Mouse (Mus musculus): ENCODE measurements around the gene Txndc2.

Gene Txndc2

DNA sequence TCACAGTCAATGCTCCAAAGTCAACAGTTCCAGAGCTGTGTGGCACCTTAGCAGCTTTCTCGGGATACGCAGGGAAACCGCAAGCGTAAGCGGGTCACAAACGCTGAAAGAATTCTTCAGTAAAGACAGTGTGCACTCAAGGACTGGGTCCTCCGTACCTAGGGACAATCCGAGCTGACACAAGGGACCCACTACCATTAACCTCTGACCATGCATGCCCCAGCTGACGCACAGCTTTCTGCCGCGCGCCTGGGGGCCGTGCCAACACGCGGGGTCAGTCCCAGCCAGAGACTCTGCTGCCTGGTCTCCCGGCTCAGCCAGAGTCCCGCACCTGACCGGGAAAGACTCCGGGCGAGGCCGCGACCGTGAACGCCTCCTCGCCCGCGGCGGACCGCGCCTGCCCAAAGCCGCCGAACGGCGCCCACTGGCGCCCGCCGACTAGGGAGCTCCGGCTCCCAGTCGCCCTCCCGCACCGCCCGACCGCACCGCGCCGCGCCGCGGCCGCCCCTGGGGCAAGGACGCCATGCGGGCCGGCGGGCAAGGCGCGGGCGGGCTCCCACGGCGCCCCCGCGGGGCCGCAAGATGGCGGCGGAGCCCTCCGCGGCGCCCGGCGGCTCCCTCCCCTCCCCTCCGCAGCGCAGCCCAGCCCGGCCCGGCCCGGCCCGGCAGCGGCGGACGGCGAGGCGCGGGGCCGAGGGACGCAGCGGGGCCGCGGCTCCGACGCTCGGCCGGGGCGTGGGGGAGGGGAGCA lies 29.4 kb downstream of the Txndc2 start:
- DNase-seq (ENCODE audit: extremely low spot score), result peak; percentile 55

DNA sequence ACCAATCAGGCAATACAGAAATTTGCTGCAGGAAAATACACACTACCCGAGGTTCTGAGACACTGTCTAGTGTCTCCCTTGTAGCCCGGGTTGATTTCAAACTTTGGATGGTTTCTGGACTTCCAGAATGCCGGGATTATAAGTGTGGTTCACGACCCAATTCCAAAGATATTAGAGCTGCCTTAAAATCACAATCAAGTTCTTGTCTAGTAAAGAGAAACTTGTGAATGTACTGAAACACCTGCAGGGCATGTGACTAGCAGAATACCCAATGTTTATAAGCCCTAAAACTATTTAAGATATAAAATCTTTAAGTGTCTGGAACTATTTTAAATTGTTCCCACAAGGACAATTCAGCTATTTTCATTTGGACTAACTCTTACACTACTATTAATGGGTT lies 30.2 kb downstream of the Txndc2 start:
- DNase-seq (ENCODE audit: extremely low spot score), result no peak

DNA sequence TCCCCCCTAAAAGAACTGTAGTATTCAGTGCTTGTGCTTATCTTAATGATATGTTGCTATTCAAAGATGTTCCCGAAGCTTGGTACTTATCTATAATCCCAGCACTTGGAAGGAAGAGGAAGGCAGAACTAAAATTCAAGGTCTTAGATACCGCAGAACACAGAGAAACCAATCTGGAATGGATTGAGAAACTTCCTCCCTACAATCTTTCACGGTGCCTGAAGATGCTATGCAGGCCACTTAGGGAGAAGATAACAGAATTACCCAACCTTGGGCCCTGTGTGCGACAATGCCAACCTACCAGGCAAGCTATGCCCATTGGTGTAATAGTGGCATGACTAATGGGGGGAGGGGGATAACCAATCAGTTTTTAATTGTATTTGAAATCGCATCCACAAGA lies 33.2 kb downstream of the Txndc2 start:
- no peak for DNase-seq (ENCODE audit: extremely low spot score)

DNA sequence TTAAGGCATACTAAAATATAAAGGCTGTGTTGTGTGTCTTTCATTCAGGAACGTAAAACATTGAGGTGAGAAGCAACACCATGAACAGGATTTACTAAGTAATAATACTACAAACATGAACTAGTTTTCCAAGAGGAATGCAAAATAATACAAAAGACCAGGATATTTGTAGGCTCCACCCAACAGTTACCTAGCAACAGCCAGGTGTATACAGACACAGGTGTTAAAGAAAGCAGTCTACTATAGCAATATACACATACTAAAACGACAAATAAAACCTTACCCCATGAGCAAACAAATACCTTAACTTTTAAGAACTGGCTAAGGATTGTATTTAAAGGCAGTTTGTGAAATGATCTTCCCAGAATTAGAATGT lies 33.7 kb downstream of the Txndc2 start:
- no peak for DNase-seq (ENCODE audit: extremely low spot score)

DNA sequence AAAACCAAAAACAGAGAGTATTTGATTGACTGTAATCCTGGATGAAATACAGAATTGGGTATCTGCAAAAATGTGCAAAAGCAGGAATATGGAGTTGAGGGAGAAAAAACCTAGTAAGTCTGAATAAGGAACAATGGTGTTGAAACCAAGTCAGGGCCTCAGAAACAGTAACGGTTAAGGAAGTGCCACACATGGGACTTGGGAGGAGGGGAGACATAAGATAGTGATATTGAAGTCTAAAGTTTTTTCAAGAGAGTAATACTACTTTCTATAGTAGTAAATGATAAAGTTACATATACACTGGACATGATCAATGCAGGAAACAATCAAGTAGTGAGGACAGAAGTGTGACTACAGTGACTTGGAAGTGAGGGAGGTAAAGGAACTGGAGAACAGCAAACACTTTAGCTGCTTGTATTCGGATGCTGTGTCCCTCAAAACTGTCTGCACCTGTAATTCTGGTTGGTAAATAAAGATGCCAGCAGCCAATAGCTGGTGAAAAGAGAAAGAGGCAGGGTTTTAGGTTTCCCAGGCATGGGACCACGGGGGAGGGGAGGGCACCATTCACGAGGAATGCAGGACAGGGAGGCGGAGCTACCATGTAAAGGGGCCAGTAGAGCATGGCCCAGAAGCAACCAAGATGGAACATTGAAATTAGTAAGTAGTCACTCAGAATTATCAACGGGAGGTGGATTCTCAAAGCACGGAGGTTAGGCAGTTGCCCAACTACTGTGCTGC lies 34.2 kb downstream of the Txndc2 start:
- no peak for DNase-seq (ENCODE audit: extremely low spot score)

DNA sequence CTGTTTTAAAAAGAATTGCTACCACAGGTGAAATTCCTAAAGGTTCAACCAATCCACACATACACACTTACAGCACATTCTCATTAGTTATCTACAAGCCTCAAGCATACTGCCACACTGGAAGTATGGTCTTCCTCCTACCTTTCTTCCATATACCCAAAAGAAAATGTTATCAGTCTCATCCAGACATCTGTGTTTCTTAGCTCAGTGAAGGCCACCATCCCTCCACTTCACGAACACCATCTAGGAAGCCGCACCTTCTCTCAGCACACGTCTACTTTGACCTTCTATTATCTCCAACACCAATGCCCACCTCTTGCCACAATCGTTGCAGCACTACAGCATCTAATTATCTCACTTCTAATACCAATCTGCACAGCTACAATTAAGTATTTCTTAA lies 36.0 kb downstream of the Txndc2 start:
- DNase-seq (ENCODE audit: extremely low spot score), result no peak

DNA sequence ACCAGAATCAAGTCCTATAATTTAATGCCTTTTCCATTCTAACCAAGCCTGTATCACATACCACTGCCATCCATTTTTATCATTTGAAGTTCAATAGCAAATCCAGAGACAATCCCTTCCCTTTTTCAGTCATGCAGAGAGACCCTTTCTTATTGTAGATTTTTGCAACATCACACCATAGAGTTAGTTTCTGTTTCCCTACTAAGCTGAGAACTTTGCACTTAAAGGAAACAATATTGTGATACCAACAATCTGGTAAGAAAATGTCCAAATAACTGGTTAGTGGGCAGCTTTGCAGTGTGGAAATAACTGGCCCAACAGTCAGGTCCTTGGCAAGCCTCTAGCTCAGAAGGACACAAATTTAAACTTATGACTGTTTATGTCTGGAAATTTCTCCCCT lies 37.1 kb downstream of the Txndc2 start:
- DNase-seq (ENCODE audit: extremely low spot score), result no peak

DNA sequence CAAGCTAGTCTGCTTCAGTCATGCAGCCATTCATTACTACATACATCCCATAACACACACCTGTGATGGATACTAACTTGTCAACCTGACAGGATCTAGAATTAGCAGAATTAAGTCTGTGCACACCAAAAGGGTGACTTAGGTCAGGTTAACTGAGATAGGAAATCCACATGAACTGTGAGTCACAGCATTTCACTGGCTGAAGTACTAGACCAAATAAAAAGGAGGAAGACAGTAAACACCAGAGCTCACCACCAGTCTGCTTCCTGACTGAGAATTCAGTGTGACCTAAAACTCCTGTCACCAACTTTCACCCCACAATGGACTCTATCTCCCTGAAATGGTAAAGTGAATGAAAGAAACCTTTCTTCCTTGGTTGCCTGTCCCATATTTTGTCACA lies 37.7 kb downstream of the Txndc2 start:
- DNase-seq (ENCODE audit: extremely low spot score), result no peak

DNA sequence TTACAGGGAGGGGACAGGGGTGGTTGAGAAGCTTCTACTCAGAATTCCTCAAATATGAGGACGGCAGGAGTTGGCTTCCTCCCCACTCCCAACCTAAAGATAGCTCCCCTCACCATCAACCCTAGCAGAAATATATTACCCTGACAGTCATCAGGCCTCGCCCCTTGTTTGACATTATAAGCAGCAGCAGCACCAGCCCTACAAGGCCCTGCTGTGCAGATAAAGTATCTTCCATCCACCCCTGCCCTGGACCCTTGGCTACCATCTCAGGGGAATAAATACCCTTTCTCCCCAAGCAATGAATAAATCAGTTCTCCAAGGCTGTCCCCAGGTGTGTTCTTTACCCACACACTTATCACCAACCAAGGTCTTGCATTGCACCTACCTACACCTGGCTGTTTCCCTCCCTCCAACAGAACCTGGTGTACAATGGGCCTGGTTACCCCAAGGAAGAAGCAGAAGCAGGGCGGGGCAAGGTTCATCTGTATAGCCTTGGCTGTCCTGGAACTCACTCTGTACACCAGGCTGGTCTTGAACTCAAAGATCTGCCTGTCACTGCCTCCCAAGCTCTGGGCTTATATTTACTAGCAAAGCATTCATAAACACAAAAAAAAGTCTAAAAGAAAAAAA lies 44.0 kb downstream of the Txndc2 start:
- DNase-seq (ENCODE audit: extremely low spot score), result no peak

DNA sequence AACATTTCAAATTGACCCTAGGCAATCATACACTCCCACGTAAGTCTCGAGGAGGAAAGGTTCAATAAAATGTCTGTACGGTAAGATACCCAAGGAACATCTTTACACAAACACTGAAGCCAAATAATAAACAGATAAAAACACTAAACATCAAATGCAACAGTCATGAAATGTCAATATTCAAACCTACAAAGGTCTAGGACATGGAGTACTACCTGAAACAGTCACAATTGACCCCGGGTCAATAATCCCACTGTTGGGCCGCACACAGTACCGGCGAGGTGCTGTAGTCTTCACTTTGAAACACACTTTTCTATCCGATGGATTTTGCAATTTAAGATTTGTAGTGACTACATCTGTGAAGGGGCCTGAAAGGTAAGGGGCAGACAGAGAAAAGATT lies 47.3 kb downstream of the Txndc2 start:
- DNase-seq (ENCODE audit: extremely low spot score), result no peak

Measured in embryo, embryonic 9.5 days (tissue).